Mouse (Mus musculus) heart, adult 2 months (tissue): ENCODE measurements around the gene Cartpt.
"Not testable (repeated sequence)": the region's sequence is repeated elsewhere in the genome, so short reads cannot be mapped to it uniquely, and the experiment has no call there.

ENCODE experiments used
- CTCF ChIP-seq: fragments of 200-600 bp; IDR thresholded peaks from 2 replicates; pipeline ENCODE4 v1.8.1; 2022; ENCODE audit warnings: antibody characterized with exemption, mild to moderate bottlenecking, moderate library complexity
- EP300 ChIP-seq: fragments of 200-500 bp; IDR thresholded peaks from 2 replicates; pipeline ENCODE4 v1.6.1; 2011; ENCODE audit warnings: low read depth, low read length, control low read depth; ENCODE audit not compliant: insufficient read depth
- POLR2A ChIP-seq: fragments of 200-500 bp; IDR thresholded peaks from 2 replicates; pipeline ENCODE4 v1.6.1; 2011; ENCODE audit warnings: mild to moderate bottlenecking, low read depth, low read length, control low read depth; ENCODE audit not compliant: insufficient read depth

DNA sequence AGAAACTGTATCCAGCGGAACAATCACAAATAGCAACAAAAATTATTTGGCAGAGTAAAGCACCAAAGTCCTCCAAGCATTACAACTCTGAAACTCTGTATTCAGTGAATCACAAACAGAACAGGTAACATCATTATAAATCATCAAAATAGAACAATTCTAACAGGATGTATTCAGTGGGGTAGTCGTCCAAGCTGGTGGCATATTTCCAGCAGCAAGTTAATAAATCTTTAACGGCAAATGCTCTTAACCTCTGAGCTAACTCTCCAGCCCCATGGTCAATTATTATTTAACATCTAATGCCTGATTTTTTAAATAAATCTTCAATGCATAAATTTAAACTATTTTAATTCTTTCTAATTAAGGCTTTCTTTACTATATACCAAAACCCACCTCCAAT lies 48.5 kb downstream of the Cartpt start:
- not testable (repeated sequence) for TF ChIP-seq CTCF, POLR2A, EP300
